Mouse (Mus musculus) forebrain, embryonic 13.5 days (tissue): ENCODE measurements at regions not wholly inside any gene's neighbourhood (a gene's known extent, or its start where the extent isn't known, plus 50 kb on each side); places are given as distances from the start of the nearest gene placed in this dataset.

Experiments
- ATAC-seq: fragments of 200-750 bp; cut with Nextera tagmentation; 2 replicates; pipeline ENCODE4 v1.8.0; 2017
- H3K27ac ChIP-seq: fragments of 300-500 bp; sonication (generic); 2 replicates; pipeline ENCODE4 v1.5.1; 2015; ENCODE audit warnings: inconsistent platforms, mild to moderate bottlenecking, moderate library complexity
- H3K27me3 ChIP-seq: fragments of 300-500 bp; sonication (generic); 2 replicates; pipeline ENCODE4 v1.6.1; 2015; ENCODE audit warnings: mild to moderate bottlenecking, inconsistent platforms
- H3K36me3 ChIP-seq: fragments of 300-500 bp; sonication (generic); 2 replicates; pipeline ENCODE4 v1.6.1; 2015; ENCODE audit warnings: mild to moderate bottlenecking, inconsistent platforms; ENCODE audit not compliant: poor library complexity, severe bottlenecking
- H3K4me1 ChIP-seq: fragments of 300-500 bp; sonication (generic); 2 replicates; pipeline ENCODE4 v1.6.1; 2015; ENCODE audit warnings: inconsistent platforms
- H3K4me2 ChIP-seq: fragments of 300-500 bp; sonication (generic); 2 replicates; pipeline ENCODE4 v1.6.1; 2015; ENCODE audit warnings: inconsistent platforms, mild to moderate bottlenecking, moderate library complexity
- H3K4me3 ChIP-seq: fragments of 300-500 bp; sonication (generic); 2 replicates; pipeline ENCODE4 v1.5.1; 2015; ENCODE audit warnings: mild to moderate bottlenecking, inconsistent platforms
- H3K9ac ChIP-seq: fragments of 300-500 bp; sonication (generic); 2 replicates; pipeline ENCODE4 v1.6.1; 2015; ENCODE audit warnings: mild to moderate bottlenecking, inconsistent platforms
- H3K9me3 ChIP-seq: fragments of 300-500 bp; sonication (generic); replicated peaks from 2 replicates; pipeline ENCODE4 v1.6.1; 2016; ENCODE audit warnings: inconsistent platforms
- WGBS: fragments of 180-500 bp; shearing (Covaris S2); methylation state at CpG from one replicate; pipeline ENCODE4 v1.1.7; 2015; 5-methylcytosine and 5-hydroxymethylcytosine counted together

GRCm38 (mm10) chr14:120102010-120102748 lies 59.9 kb upstream of the Oxgr1 start:
- H3K4me1 ChIP-seq = no peaks in the 10 kb centered on the region
- H3K27me3 ChIP-seq = no peaks in the 10 kb centered on the region
- no peak overlapping the region for H3K4me2 ChIP-seq
- no peaks in the 10 kb centered on the region for H3K9me3 ChIP-seq
- no peak overlapping the region for H3K4me3 ChIP-seq
- no peak for ATAC-seq
- no peaks in the 10 kb centered on the region for H3K36me3 ChIP-seq
- H3K9ac ChIP-seq = no peak overlapping the region
- no peak overlapping the region for H3K27ac ChIP-seq
- WGBS = 29% methylated on average over 7 of the region's 7 CpGs

- Histone ChIP-seq H3K36me3 (no peaks in the 10 kb centered on the region), H3K9ac (no peak overlapping the region), H3K27ac (no peak overlapping the region), H3K27me3 (no peaks in the 10 kb centered on the region), H3K9me3 (no peaks in the 10 kb centered on the region), H3K4me3 (no peak overlapping the region), H3K4me2 (no peak overlapping the region), H3K4me1 (no peaks in the 10 kb centered on the region)
- ATAC-seq = no peak
- 64% methylated on average over 1 of the region's 1 CpGs for WGBS
Measured at GRCm38 (mm10) chr14:120102749-120103142, 60.5 kb upstream of the Oxgr1 start.

GRCm38 (mm10) chr14:120109846-120110245 lies 67.6 kb upstream of the Oxgr1 start:
- Histone ChIP-seq H3K9me3 (no peaks in the 10 kb centered on the region), H3K4me2 (no peak overlapping the region), H3K4me3 (no peak overlapping the region), H3K9ac (no peak overlapping the region), H3K36me3 (no peaks in the 10 kb centered on the region), H3K27me3 (no peaks in the 10 kb centered on the region), H3K27ac (no peak overlapping the region), H3K4me1 (no peaks in the 10 kb centered on the region)
- no peak for ATAC-seq
- WGBS = 84% methylated on average over 1 of the region's 1 CpGs

- Histone ChIP-seq H3K9me3 (no peaks in the 10 kb centered on the region), H3K27me3 (no peaks in the 10 kb centered on the region), H3K4me3 (no peak overlapping the region), H3K4me2 (no peak overlapping the region), H3K9ac (no peak overlapping the region), H3K27ac (no peak overlapping the region), H3K4me1 (no peaks in the 10 kb centered on the region), H3K36me3 (no peaks in the 10 kb centered on the region)
- WGBS = 72% methylated on average over 4 of the region's 4 CpGs
- no peak for ATAC-seq
Measured at GRCm38 (mm10) chr14:120113316-120113715, 71.1 kb upstream of the Oxgr1 start.

- H3K9ac ChIP-seq = no peak overlapping the region
- peaks cover 3% of the 10 kb centered on the region; the same call in 1 of the 2 replicates for H3K4me1 ChIP-seq
- H3K4me3 ChIP-seq = no peak overlapping the region
- 89% methylated on average over 7 of the region's 7 CpGs for WGBS
- ATAC-seq = no peak
- no peaks in the 10 kb centered on the region for H3K36me3 ChIP-seq
- H3K27ac ChIP-seq = no peak overlapping the region
- no peaks in the 10 kb centered on the region for H3K27me3 ChIP-seq
- H3K4me2 ChIP-seq = no peak overlapping the region
- H3K9me3 ChIP-seq = no peaks in the 10 kb centered on the region
Measured at GRCm38 (mm10) chr14:120118582-120118981, 76.3 kb upstream of the Oxgr1 start.

- no peak for ATAC-seq
- no peak overlapping the region for H3K4me3 ChIP-seq
- no peaks in the 10 kb centered on the region for H3K36me3 ChIP-seq
- no peak overlapping the region for H3K27ac ChIP-seq
- peaks cover 3% of the 10 kb centered on the region; the same call in 1 of the 2 replicates for H3K4me1 ChIP-seq
- 89% methylated on average over 5 of the region's 5 CpGs for WGBS
- no peaks in the 10 kb centered on the region for H3K27me3 ChIP-seq
- H3K4me2 ChIP-seq = no peak overlapping the region
- H3K9me3 ChIP-seq = no peaks in the 10 kb centered on the region
- no peak overlapping the region for H3K9ac ChIP-seq
Measured at GRCm38 (mm10) chr14:120119094-120119501, 76.9 kb upstream of the Oxgr1 start.

GRCm38 (mm10) chr14:120119506-120119905 lies 77.3 kb upstream of the Oxgr1 start:
- Histone ChIP-seq H3K4me2 (no peak overlapping the region), H3K27ac (no peak overlapping the region), H3K9me3 (no peaks in the 10 kb centered on the region), H3K36me3 (no peaks in the 10 kb centered on the region), H3K27me3 (no peaks in the 10 kb centered on the region), H3K4me1 (peaks cover 3% of the 10 kb centered on the region; the same call in 1 of the 2 replicates), H3K9ac (no peak overlapping the region), H3K4me3 (no peak overlapping the region)
- 77% methylated on average over 5 of the region's 5 CpGs for WGBS
- ATAC-seq = peak; percentile 59; the same call in 1 of the 2 replicates

- no peak overlapping the region for H3K4me2 ChIP-seq
- H3K27me3 ChIP-seq = no peaks in the 10 kb centered on the region
- no peak overlapping the region for H3K4me3 ChIP-seq
- H3K9me3 ChIP-seq = peaks cover 3% of the 10 kb centered on the region; the same call in 1 of the 2 replicates
- H3K4me1 ChIP-seq = peaks cover 3% of the 10 kb centered on the region; the same call in 1 of the 2 replicates
- no peaks in the 10 kb centered on the region for H3K36me3 ChIP-seq
- H3K9ac ChIP-seq = no peak overlapping the region
- WGBS = 93% methylated on average over 5 of the region's 5 CpGs
- ATAC-seq = no peak
- no peak overlapping the region for H3K27ac ChIP-seq
Measured at GRCm38 (mm10) chr14:120120261-120120660, 78.0 kb upstream of the Oxgr1 start.

GRCm38 (mm10) chr14:120125315-120125714 lies 83.1 kb upstream of the Oxgr1 start:
- Histone ChIP-seq H3K4me3 (no peak overlapping the region), H3K4me2 (no peak overlapping the region), H3K9ac (no peak overlapping the region), H3K27ac (no peak overlapping the region), H3K27me3 (no peaks in the 10 kb centered on the region), H3K4me1 (no peaks in the 10 kb centered on the region), H3K9me3 (peaks cover 9% of the 10 kb centered on the region; the same call in 1 of the 2 replicates), H3K36me3 (no peaks in the 10 kb centered on the region)
- ATAC-seq = no peak
- WGBS = 90% methylated on average over 5 of the region's 5 CpGs

GRCm38 (mm10) chr14:120127481-120127880 lies 85.2 kb upstream of the Oxgr1 start:
- Histone ChIP-seq H3K4me1 (no peaks in the 10 kb centered on the region), H3K4me3 (no peak overlapping the region), H3K4me2 (no peak overlapping the region), H3K36me3 (no peaks in the 10 kb centered on the region), H3K27ac (no peak overlapping the region), H3K9me3 (peaks cover 9% of the 10 kb centered on the region; the same call in 1 of the 2 replicates), H3K27me3 (no peaks in the 10 kb centered on the region), H3K9ac (no peak overlapping the region)
- WGBS = 89% methylated on average over 5 of the region's 5 CpGs
- ATAC-seq = no peak

- Histone ChIP-seq H3K27ac (no peak overlapping the region), H3K36me3 (no peaks in the 10 kb centered on the region), H3K4me3 (no peak overlapping the region), H3K9ac (no peak overlapping the region), H3K27me3 (no peaks in the 10 kb centered on the region), H3K4me2 (no peak overlapping the region), H3K4me1 (no peaks in the 10 kb centered on the region), H3K9me3 (no peaks in the 10 kb centered on the region)
- no peak for ATAC-seq
- WGBS = 82% methylated on average over 6 of the region's 6 CpGs
Measured at GRCm38 (mm10) chr14:120134346-120135008, 92.2 kb upstream of the Oxgr1 start.

GRCm38 (mm10) chr14:120135198-120135597 lies 93.0 kb upstream of the Oxgr1 start:
- no peak for ATAC-seq
- no peaks in the 10 kb centered on the region for H3K27me3 ChIP-seq
- H3K4me2 ChIP-seq = no peak overlapping the region
- no peak overlapping the region for H3K9ac ChIP-seq
- H3K27ac ChIP-seq = no peak overlapping the region
- H3K4me1 ChIP-seq = 0 out of 2 replicates have a peak, but pooled peaks cover 4% of the 10 kb centered on the region
- no peaks in the 10 kb centered on the region for H3K36me3 ChIP-seq
- no peak overlapping the region for H3K4me3 ChIP-seq
- H3K9me3 ChIP-seq = no peaks in the 10 kb centered on the region
- WGBS = 62% methylated on average over 5 of the region's 5 CpGs
